Mouse (Mus musculus) lung, postnatal 10 days (tissue): ENCODE measurements around the gene Prkaa2.

Experiments used
- DNase-seq: peaks from one replicate; pipeline ENCODE4 v3.0.0; 2021

The Prkaa2 gene

GRCm38 (mm10) chr4:105107943-105108640, 1.6 kb downstream of the Prkaa2 start:
- DNase-seq: no peak

GRCm38 (mm10) chr4:105104099-105104872, 5.4 kb downstream of the Prkaa2 start:
- DNase-seq: no peak

GRCm38 (mm10) chr4:105101337-105101688, 8.4 kb downstream of the Prkaa2 start:
- DNase-seq: no peak

GRCm38 (mm10) chr4:105100508-105101336, 9.0 kb downstream of the Prkaa2 start:
- DNase-seq: peak; percentile 25

- no peak for DNase-seq
Measured at GRCm38 (mm10) chr4:105098660-105099059, 11.0 kb downstream of the Prkaa2 start.

GRCm38 (mm10) chr4:105098158-105098557, 11.5 kb downstream of the Prkaa2 start:
- DNase-seq: no peak

GRCm38 (mm10) chr4:105095316-105095715, 14.4 kb downstream of the Prkaa2 start:
- DNase-seq: peak; percentile 62

- DNase-seq: no peak
Measured at GRCm38 (mm10) chr4:105093951-105094350, 15.7 kb downstream of the Prkaa2 start.

- no peak for DNase-seq
Measured at GRCm38 (mm10) chr4:105090417-105090816, 19.3 kb downstream of the Prkaa2 start.

GRCm38 (mm10) chr4:105089386-105089785, 20.3 kb downstream of the Prkaa2 start:
- no peak for DNase-seq

GRCm38 (mm10) chr4:105088671-105089070, 21.0 kb downstream of the Prkaa2 start:
- no peak for DNase-seq

GRCm38 (mm10) chr4:105076152-105076551, 33.5 kb downstream of the Prkaa2 start:
- no peak for DNase-seq

GRCm38 (mm10) chr4:105071761-105072427, 37.8 kb downstream of the Prkaa2 start:
- DNase-seq: peak; percentile 15

- DNase-seq: peak; percentile 87
Measured at GRCm38 (mm10) chr4:105070982-105071381, 38.7 kb downstream of the Prkaa2 start.

- DNase-seq: no peak
Measured at GRCm38 (mm10) chr4:105051291-105051690, 58.4 kb downstream of the Prkaa2 start.

- no peak for DNase-seq
Measured at GRCm38 (mm10) chr4:105050041-105050440, 59.6 kb downstream of the Prkaa2 start.

- no peak for DNase-seq
Measured at GRCm38 (mm10) chr4:105034259-105034658, 75.4 kb downstream of the Prkaa2 start.

- DNase-seq: no peak
Measured at GRCm38 (mm10) chr4:105033153-105033552, 76.5 kb downstream of the Prkaa2 start.

- no peak for DNase-seq
Measured at GRCm38 (mm10) chr4:105031104-105031503, 78.6 kb downstream of the Prkaa2 start.

- no peak for DNase-seq
Measured at GRCm38 (mm10) chr4:105027278-105027677, 82.4 kb downstream of the Prkaa2 start.

GRCm38 (mm10) chr4:105016006-105016613, 93.6 kb downstream of the Prkaa2 start:
- DNase-seq: no peak

GRCm38 (mm10) chr4:105015496-105015895, 94.2 kb downstream of the Prkaa2 start:
- DNase-seq: no peak
